Comparison of ENCODE assay signal across 17 mouse cellular contexts in the genomic region with DNA sequence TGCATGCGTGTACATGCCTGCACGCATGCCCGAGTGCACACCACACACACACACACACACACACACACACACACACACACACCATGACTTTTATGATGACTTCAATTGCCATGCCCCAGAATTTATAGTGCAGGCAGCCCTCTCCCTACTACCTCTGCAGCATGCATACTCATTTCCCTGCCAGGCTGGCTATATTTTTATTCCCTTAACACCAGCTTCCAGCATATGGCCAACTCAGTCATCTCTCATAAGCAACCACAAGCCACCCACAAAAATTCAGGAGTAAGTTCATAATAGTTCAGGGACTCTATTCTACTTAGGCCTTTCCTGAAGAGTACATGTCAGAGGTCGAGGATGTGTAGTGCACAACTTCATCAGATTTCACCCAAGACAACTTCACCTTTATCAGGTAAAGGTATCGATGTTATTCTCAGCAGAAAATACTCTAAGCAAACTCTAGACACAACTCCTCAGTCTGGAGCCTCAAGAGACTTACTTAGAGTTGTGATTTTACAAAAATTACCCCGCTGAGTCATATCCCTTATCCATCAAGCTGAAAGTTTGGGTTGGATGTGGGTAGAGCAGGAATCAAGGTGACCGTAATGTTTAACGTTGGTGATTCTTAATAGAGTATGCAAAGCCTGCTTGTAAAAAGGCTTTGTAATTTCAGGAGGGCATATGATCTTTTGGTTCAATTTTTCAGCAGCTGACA.
A peak's percentile ranks its signal among the peaks of the same experiment; 100 is the strongest.
DNase-seq lines count a peak whose midpoint lies in the region.
"Had no signal": no experiment of that assay in that cellular context is flagged by ENCODE, and none has a peak within 500 bp of the region (broad histone marks: within the 10 kb centered on the region; RNA-seq: fewer than 3 reads in every experiment).

No protein-coding gene starts in this region.

- intact Hi-C loops in left cerebral cortex, postnatal 4 days (cut with DNase I): no loop called here
- intact Hi-C loops in left cerebral cortex, postnatal 36 days (cut with DNase I): no loop called here
- intact Hi-C loops in heart, postnatal 36 days (cut with DNase I): no loop called here

- DNase-seq in left cerebral cortex, adult 11 months (ENCODE audit: low spot score): peak; percentile 43
- no peak for DNase-seq in left cerebral cortex, postnatal 4 days
- DNase-seq in left cerebral cortex, adult 9 months (ENCODE audit: low spot score in 2 of 2): peak; percentile 28 to 59
- peak; percentile 32 to 37 for DNase-seq in left cerebral cortex, postnatal 36 days (ENCODE audit: low spot score in 2 of 2)
- DNase-seq in right cerebral cortex, postnatal 14 days: peak; percentile 5
- no peak for DNase-seq in cerebellum, postnatal 4 days (ENCODE audit: low spot score in 2 of 2)
- DNase-seq in cerebellum, adult 9-10 months: no peak
- DNase-seq in heart, postnatal 36 days: no peak
- DNase-seq: adrenal gland, adult 8-10 months; cerebellum, adult 8-10 months; heart, postnatal 4 days; kidney, adult 18-20 months; kidney, postnatal 10 days; liver, embryonic 13.5 days; lung, adult 2 months; lung, postnatal 14 days; thymus, postnatal 25 days had no signal

Comparison
In these comparisons a context has a peak if more than half of its experiments do, and no peak if none do; other contexts are left out.
1. DNase-seq: peak in left cerebral cortex, adult 11 months (single experiment), left cerebral cortex, adult 9 months (2 of 2), left cerebral cortex, postnatal 36 days (2 of 2) and right cerebral cortex, postnatal 14 days (single experiment); none in left cerebral cortex, postnatal 4 days (single experiment), cerebellum, postnatal 4 days (0 of 2), cerebellum, adult 9-10 months (single experiment) and heart, postnatal 36 days (0 of 2).